Mouse (Mus musculus) retina, postnatal 1 day (tissue): ENCODE data around the gene Ints14.
A peak's percentile ranks its signal among the peaks of the same experiment; 100 is the strongest.

Source experiments
- DNase-seq: peaks from one replicate; pipeline ENCODE4 v3.0.0-alpha.2; 2012

Gene Ints14

GRCm38 (mm10) chr9:64960117-64960977 lies at the start of gene Ints14:
Gene Ints14 (plus strand): TSS chr9:64960905.
- DNase-seq = peak; percentile 98

- DNase-seq = no peak
Observed at GRCm38 (mm10) chr9:64913406-64913805, 47.3 kb upstream of the Ints14 start.

- DNase-seq = no peak
Observed at GRCm38 (mm10) chr9:64913973-64914372, 46.7 kb upstream of the Ints14 start.

GRCm38 (mm10) chr9:64914629-64915028 lies 46.1 kb upstream of the Ints14 start:
- DNase-seq = no peak

GRCm38 (mm10) chr9:64918560-64918959 lies 42.1 kb upstream of the Ints14 start:
- no peak for DNase-seq

- no peak for DNase-seq
Observed at GRCm38 (mm10) chr9:64925771-64926170, 34.9 kb upstream of the Ints14 start.

GRCm38 (mm10) chr9:64926201-64926991 lies 34.3 kb upstream of the Ints14 start:
- DNase-seq = no peak

GRCm38 (mm10) chr9:64930256-64930655 lies 30.4 kb upstream of the Ints14 start:
- DNase-seq = no peak

- no peak for DNase-seq
Observed at GRCm38 (mm10) chr9:64931751-64932610, 28.7 kb upstream of the Ints14 start.

GRCm38 (mm10) chr9:64934015-64934754 lies 26.5 kb upstream of the Ints14 start:
- DNase-seq = peak; percentile 82

GRCm38 (mm10) chr9:64936508-64936907 lies 24.2 kb upstream of the Ints14 start:
- DNase-seq = peak; percentile 77

- DNase-seq = no peak
Observed at GRCm38 (mm10) chr9:64937491-64937890, 23.2 kb upstream of the Ints14 start.

- no peak for DNase-seq
Observed at GRCm38 (mm10) chr9:64938535-64938934, 22.2 kb upstream of the Ints14 start.

- DNase-seq = no peak
Observed at GRCm38 (mm10) chr9:64939281-64939680, 21.4 kb upstream of the Ints14 start.

- no peak for DNase-seq
Observed at GRCm38 (mm10) chr9:64939790-64940189, 20.9 kb upstream of the Ints14 start.

- no peak for DNase-seq
Observed at GRCm38 (mm10) chr9:64940731-64941346, 19.9 kb upstream of the Ints14 start.

GRCm38 (mm10) chr9:64941650-64942049 lies 19.1 kb upstream of the Ints14 start:
- DNase-seq = no peak

- no peak for DNase-seq
Observed at GRCm38 (mm10) chr9:64943997-64944396, 16.7 kb upstream of the Ints14 start.

- DNase-seq = no peak
Observed at GRCm38 (mm10) chr9:64947483-64948095, 13.1 kb upstream of the Ints14 start.

- DNase-seq = no peak
Observed at GRCm38 (mm10) chr9:64951161-64951657, 9.5 kb upstream of the Ints14 start, which contains the start of gene Slc24a1. Gene Slc24a1 (minus strand): TSS chr9:64951607.

- no peak for DNase-seq
Observed at GRCm38 (mm10) chr9:64952055-64952454, 8.7 kb upstream of the Ints14 start.
